Mouse (Mus musculus) hindbrain, postnatal 0 days (tissue): ENCODE results near the gene Hmga1. TPM values are rescaled to one million over a fixed set of nuclear protein-coding genes. Genes with fewer than 3 reads are reported as not detected.

Source experiments
- ATAC-seq: fragments of 200-750 bp; cut with Nextera tagmentation; 2 replicates; pipeline ENCODE4 v1.8.0; 2017; ENCODE audit warnings: mild to moderate bottlenecking, moderate TSS enrichment, moderate library complexity
- DNase-seq: peaks from one replicate; pipeline ENCODE4 v3.0.0-alpha.2; 2015; ENCODE audit warnings: low spot score
- H3K27ac ChIP-seq: fragments of 300-500 bp; sonication (generic); 2 replicates; pipeline ENCODE4 v1.5.1; 2014; ENCODE audit warnings: mild to moderate bottlenecking
- H3K27me3 ChIP-seq: fragments of 300-500 bp; sonication (generic); 2 replicates; pipeline ENCODE4 v1.6.1; 2014; ENCODE audit warnings: low read length, mixed read lengths; ENCODE audit not compliant: insufficient read depth
- H3K36me3 ChIP-seq: fragments of 300-500 bp; sonication (generic); 2 replicates; pipeline ENCODE4 v1.6.1; 2014; ENCODE audit warnings: low read length, mixed read lengths; ENCODE audit not compliant: insufficient read depth
- H3K4me1 ChIP-seq: fragments of 300-500 bp; sonication (generic); 2 replicates; pipeline ENCODE4 v1.6.1; 2014; ENCODE audit warnings: antibody characterized with exemption, low read length, mixed read lengths; ENCODE audit not compliant: insufficient read depth
- H3K4me2 ChIP-seq: fragments of 300-500 bp; sonication (generic); 2 replicates; pipeline ENCODE4 v1.6.1; 2014; ENCODE audit warnings: low read depth, mild to moderate bottlenecking, low read length, moderate library complexity, mixed read lengths
- H3K4me3 ChIP-seq: fragments of 300-500 bp; sonication (generic); 2 replicates; pipeline ENCODE4 v1.5.1; 2014; ENCODE audit warnings: low read length
- H3K9ac ChIP-seq: fragments of 300-500 bp; sonication (generic); replicated peaks from 2 replicates; pipeline ENCODE4 v1.6.1; 2014; ENCODE audit warnings: mild to moderate bottlenecking, low read length, moderate library complexity, mixed read lengths
- H3K9me3 ChIP-seq: fragments of 300-500 bp; sonication (generic); 2 replicates; pipeline ENCODE4 v1.6.1; 2016; ENCODE audit warnings: low read length, mixed read lengths
- CTCF ChIP-seq: IDR thresholded peaks from 2 replicates; pipeline ENCODE4 v1.5.1; 2016; ENCODE audit warnings: antibody characterized with exemption, control low read depth, low read depth
- WGBS: fragments of 180-500 bp; shearing (Covaris S2); extraction: QIAGEN DNeasy Blood & Tissue Kit; methylation state at CpG from one replicate; pipeline ENCODE4 v1.1.7; 2014; 5-methylcytosine and 5-hydroxymethylcytosine counted together
- polyA plus RNA-seq: library from polyadenylated mRNA; unstranded; fragments of >200 nt; fragmentation: Nextera tagmentation; extraction: Ambion mirVana; gene quantifications from 2 replicates; pipeline ENCODE4 v1.2.1, GENCODE M21; 2015
- total RNA-seq: library from RNA; depleted of rRNA; stranded (reverse); fragments of >200 nt; gene quantifications from 2 replicates; pipeline ENCODE4 v1.2.3, GENCODE M21; 2014; rRNA removed

Hmga1 gene
- 142 and 170 TPM in 2 replicates for total RNA-seq
- polyA plus RNA-seq, result 130 and 145 TPM in 2 replicates

- Histone ChIP-seq H3K9ac (peak within 1 kb of the TSS; percentile 95), H3K4me3 (peak within 1 kb of the TSS; percentile 89), H3K4me2 (peak within 1 kb of the TSS; percentile 88), H3K27me3 (no peaks in the 10 kb centered on the region), H3K4me1 (peaks cover 15% of the 10 kb centered on the region), H3K9me3 (no peaks in the 10 kb centered on the region), H3K27ac (peak within 1 kb of the TSS; percentile 92), H3K36me3 (no peaks in the 10 kb centered on the region)
- under 1% methylated on average over 55 of the region's 79 CpGs for WGBS
- ATAC-seq, result peak; percentile 75
- TF ChIP-seq CTCF, result no peak
- peak; percentile 95 for DNase-seq
Measured at GRCm38 (mm10) chr17:27556315-27557011, at the start of gene Hmga1. Gene Hmga1 (plus strand): TSS chr17:27556497.

- H3K36me3 ChIP-seq, result no peaks in the 10 kb centered on the region
- WGBS, result 87% methylated on average over 7 of the region's 7 CpGs
- no peaks in the 10 kb centered on the region; the same call in 1 of the 2 replicates for H3K27me3 ChIP-seq
- ATAC-seq (no peak), DNase-seq (no peak)
- H3K9me3 ChIP-seq, result no peaks in the 10 kb centered on the region
- peaks cover under 1% of the 10 kb centered on the region; the same call in 1 of the 2 replicates for H3K4me1 ChIP-seq
- no peak for TF ChIP-seq CTCF
- no peak overlapping the region for H3K9ac ChIP-seq
- no peak overlapping the region for H3K27ac ChIP-seq
- no peak overlapping the region for H3K4me2 ChIP-seq
- H3K4me3 ChIP-seq, result no peak overlapping the region
Measured at GRCm38 (mm10) chr17:27506871-27507590, 49.3 kb upstream of the Hmga1 start.

DNA sequence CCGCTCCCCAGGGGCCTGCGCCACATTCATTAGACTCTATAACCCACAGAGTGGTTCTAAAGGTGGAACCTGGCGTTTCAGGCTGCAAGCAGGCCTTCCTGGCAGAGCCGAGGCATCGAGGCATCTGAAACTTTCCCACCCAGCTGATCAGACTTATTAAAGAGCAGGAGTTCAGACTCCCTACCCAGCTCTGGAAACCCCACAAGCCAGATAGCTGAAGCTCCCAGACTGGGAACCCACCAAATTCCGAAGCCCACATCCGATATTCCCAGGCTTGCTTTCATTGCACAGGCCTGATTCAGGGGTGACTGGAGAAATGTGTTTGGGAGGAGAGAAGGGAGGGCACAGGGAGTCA is 48.7 kb upstream of the Hmga1 start:
- no peak for DNase-seq
- no peak for ATAC-seq
- TF ChIP-seq CTCF, result no peak
- peaks cover 3% of the 10 kb centered on the region; the same call in 1 of the 2 replicates for H3K4me1 ChIP-seq
- H3K4me2 ChIP-seq, result no peak overlapping the region
- no peak overlapping the region for H3K9ac ChIP-seq
- no peaks in the 10 kb centered on the region; the same call in 1 of the 2 replicates for H3K27me3 ChIP-seq
- no peak overlapping the region for H3K27ac ChIP-seq
- 85% methylated on average over 7 of the region's 7 CpGs for WGBS
- H3K36me3 ChIP-seq, result no peaks in the 10 kb centered on the region
- no peaks in the 10 kb centered on the region for H3K9me3 ChIP-seq
- no peak overlapping the region for H3K4me3 ChIP-seq

DNA sequence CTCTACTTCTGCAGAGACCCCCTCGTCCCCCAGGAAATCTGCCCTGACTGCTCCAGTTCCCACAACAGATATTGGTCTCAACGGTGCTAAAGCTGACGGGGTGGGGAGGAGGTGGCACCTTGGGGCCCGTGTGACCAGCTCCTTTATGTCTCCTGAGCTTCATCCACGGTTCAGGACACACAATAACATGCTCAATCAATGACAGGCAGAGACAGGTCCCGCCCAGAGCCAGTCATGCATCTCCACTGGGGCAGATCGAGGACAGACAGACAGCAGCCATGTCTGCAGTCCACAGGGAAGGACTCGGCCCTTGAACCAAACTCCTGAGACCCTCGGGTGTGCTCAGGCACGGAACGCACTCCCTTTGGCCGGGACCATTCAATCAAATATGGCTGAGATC is 48.3 kb upstream of the Hmga1 start:
- H3K4me1 ChIP-seq, result peaks cover 3% of the 10 kb centered on the region; the same call in 1 of the 2 replicates
- H3K9me3 ChIP-seq, result no peaks in the 10 kb centered on the region
- H3K27me3 ChIP-seq, result no peaks in the 10 kb centered on the region; the same call in 1 of the 2 replicates
- no peak overlapping the region for H3K27ac ChIP-seq
- no peaks in the 10 kb centered on the region for H3K36me3 ChIP-seq
- no peak overlapping the region for H3K4me3 ChIP-seq
- no peak for TF ChIP-seq CTCF
- H3K4me2 ChIP-seq, result no peak overlapping the region
- no peak for ATAC-seq
- no peak overlapping the region for H3K9ac ChIP-seq
- WGBS, result 49% methylated on average over 12 of the region's 12 CpGs
- DNase-seq, result no peak

- Histone ChIP-seq H3K4me3 (no peak overlapping the region), H3K36me3 (no peaks in the 10 kb centered on the region), H3K9ac (no peak overlapping the region), H3K9me3 (no peaks in the 10 kb centered on the region), H3K27me3 (peaks cover under 1% of the 10 kb centered on the region; the same call in 1 of the 2 replicates), H3K4me1 (peaks cover 3% of the 10 kb centered on the region; the same call in 1 of the 2 replicates), H3K4me2 (no peak overlapping the region), H3K27ac (no peak overlapping the region)
- no peak for TF ChIP-seq CTCF
- DNase-seq (no peak), ATAC-seq (no peak)
- 69% methylated on average over 5 of the region's 5 CpGs for WGBS
Measured at GRCm38 (mm10) chr17:27508513-27508912, 47.8 kb upstream of the Hmga1 start.

GRCm38 (mm10) chr17:27509056-27509455 is 47.2 kb upstream of the Hmga1 start:
- no peak overlapping the region for H3K27ac ChIP-seq
- 75% methylated on average over 5 of the region's 5 CpGs for WGBS
- peaks cover 4% of the 10 kb centered on the region; the same call in 1 of the 2 replicates for H3K4me1 ChIP-seq
- H3K9ac ChIP-seq, result no peak overlapping the region
- H3K36me3 ChIP-seq, result no peaks in the 10 kb centered on the region
- DNase-seq (no peak), ATAC-seq (no peak)
- no peak overlapping the region for H3K4me3 ChIP-seq
- H3K4me2 ChIP-seq, result no peak overlapping the region
- TF ChIP-seq CTCF, result no peak
- H3K27me3 ChIP-seq, result peaks cover 6% of the 10 kb centered on the region; the same call in 1 of the 2 replicates
- H3K9me3 ChIP-seq, result no peaks in the 10 kb centered on the region
